Mouse (Mus musculus): ENCODE measurements around the gene Akap13. TPM values are rescaled to one million over a fixed set of nuclear protein-coding genes. Genes with fewer than 3 reads are reported as not detected.

Gene Akap13
- polyA plus RNA-seq, 1 experiment from 2014 or later, result 24.9 TPM

- Histone ChIP-seq H3K27ac (no peak overlapping the region), H3K36me3 (replicated peaks) (peaks cover 28% of the 10 kb centered on the region), H3K27me3 (ENCODE audit: poor library complexity, severe bottlenecking) (no peaks in the 10 kb centered on the region), H3K4me3 (no peak overlapping the region), H3K9me3 (no peaks in the 10 kb centered on the region), H3K4me1 (peaks cover 16% of the 10 kb centered on the region; the same call in 1 of the 2 replicates)
- no peak for DNase-seq (ENCODE audit: extremely low spot score, low spot score)
- 89% methylated on average over 6 of the region's 6 CpGs for WGBS
Measured at GRCm38 (mm10) chr7:75577353-75577752, 122.0 kb downstream of the Akap13 start.

GRCm38 (mm10) chr7:75578647-75579046, 123.3 kb downstream of the Akap13 start:
- Histone ChIP-seq H3K27ac (no peak overlapping the region), H3K9me3 (no peaks in the 10 kb centered on the region), H3K36me3 (replicated peaks) (peaks cover 28% of the 10 kb centered on the region), H3K4me3 (no peak overlapping the region), H3K4me1 (peaks cover 16% of the 10 kb centered on the region; the same call in 1 of the 2 replicates), H3K27me3 (ENCODE audit: poor library complexity, severe bottlenecking) (no peaks in the 10 kb centered on the region)
- WGBS, result 92% methylated on average over 4 of the region's 4 CpGs
- no peak for DNase-seq (ENCODE audit: extremely low spot score, low spot score)

- Histone ChIP-seq H3K9me3 (no peaks in the 10 kb centered on the region), H3K36me3 (replicated peaks) (peaks cover 34% of the 10 kb centered on the region), H3K4me1 (no peaks in the 10 kb centered on the region), H3K4me3 (no peak overlapping the region), H3K27me3 (ENCODE audit: poor library complexity, severe bottlenecking) (no peaks in the 10 kb centered on the region), H3K27ac (no peak overlapping the region)
- 94% methylated on average over 4 of the region's 4 CpGs for WGBS
- no peak for DNase-seq (ENCODE audit: extremely low spot score, low spot score)
Measured at GRCm38 (mm10) chr7:75582091-75582490, 126.8 kb downstream of the Akap13 start.

- no peak for DNase-seq (ENCODE audit: extremely low spot score, low spot score)
- H3K27me3 ChIP-seq (ENCODE audit: poor library complexity, severe bottlenecking), result no peaks in the 10 kb centered on the region
- 84% methylated on average over 2 of the region's 2 CpGs for WGBS
- H3K4me1 ChIP-seq, result no peaks in the 10 kb centered on the region
- H3K4me3 ChIP-seq, result no peak overlapping the region
- H3K36me3 ChIP-seq (replicated peaks), result peaks cover 42% of the 10 kb centered on the region
- H3K9me3 ChIP-seq, result no peaks in the 10 kb centered on the region
- no peak overlapping the region for H3K27ac ChIP-seq
Measured at GRCm38 (mm10) chr7:75584100-75584499, 128.8 kb downstream of the Akap13 start.

- peaks cover 41% of the 10 kb centered on the region for H3K36me3 ChIP-seq (replicated peaks)
- no peaks in the 10 kb centered on the region for H3K9me3 ChIP-seq
- H3K4me1 ChIP-seq, result no peaks in the 10 kb centered on the region
- DNase-seq (ENCODE audit: extremely low spot score, low spot score), result no peak
- H3K27ac ChIP-seq, result no peak overlapping the region
- no peaks in the 10 kb centered on the region for H3K27me3 ChIP-seq (ENCODE audit: poor library complexity, severe bottlenecking)
- no peak overlapping the region for H3K4me3 ChIP-seq
- WGBS, result 91% methylated on average over 6 of the region's 6 CpGs
Measured at GRCm38 (mm10) chr7:75585409-75585808, 130.1 kb downstream of the Akap13 start.

GRCm38 (mm10) chr7:75586113-75586512, 130.8 kb downstream of the Akap13 start:
- H3K36me3 ChIP-seq (replicated peaks), result peaks cover 35% of the 10 kb centered on the region
- WGBS, result 79% methylated on average over 14 of the region's 14 CpGs
- H3K4me1 ChIP-seq, result no peaks in the 10 kb centered on the region
- no peak for DNase-seq (ENCODE audit: extremely low spot score, low spot score)
- H3K4me3 ChIP-seq, result no peak overlapping the region
- peak overlapping the region; percentile 35; the same call in 1 of the 2 replicates for H3K27ac ChIP-seq
- no peaks in the 10 kb centered on the region for H3K9me3 ChIP-seq
- H3K27me3 ChIP-seq (ENCODE audit: poor library complexity, severe bottlenecking), result no peaks in the 10 kb centered on the region

- no peaks in the 10 kb centered on the region for H3K9me3 ChIP-seq
- no peak for DNase-seq (ENCODE audit: extremely low spot score, low spot score)
- no peaks in the 10 kb centered on the region for H3K27me3 ChIP-seq (ENCODE audit: poor library complexity, severe bottlenecking)
- no peak overlapping the region for H3K4me3 ChIP-seq
- no peaks in the 10 kb centered on the region for H3K4me1 ChIP-seq
- H3K36me3 ChIP-seq (replicated peaks), result peaks cover 23% of the 10 kb centered on the region
- no peak overlapping the region for H3K27ac ChIP-seq
- 90% methylated on average over 5 of the region's 5 CpGs for WGBS
Measured at GRCm38 (mm10) chr7:75587727-75588126, 132.4 kb downstream of the Akap13 start.

GRCm38 (mm10) chr7:75589304-75589973, 134.1 kb downstream of the Akap13 start:
- 95% methylated on average over 8 of the region's 8 CpGs for WGBS
- Histone ChIP-seq H3K4me3 (no peak overlapping the region), H3K36me3 (replicated peaks) (peaks cover 23% of the 10 kb centered on the region), H3K27ac (no peak overlapping the region), H3K4me1 (no peaks in the 10 kb centered on the region), H3K27me3 (ENCODE audit: poor library complexity, severe bottlenecking) (no peaks in the 10 kb centered on the region), H3K9me3 (no peaks in the 10 kb centered on the region)
- DNase-seq (ENCODE audit: extremely low spot score, low spot score), result no peak

- Histone ChIP-seq H3K9me3 (no peaks in the 10 kb centered on the region), H3K27me3 (ENCODE audit: poor library complexity, severe bottlenecking) (no peaks in the 10 kb centered on the region), H3K27ac (no peak overlapping the region), H3K36me3 (replicated peaks) (peaks cover 18% of the 10 kb centered on the region), H3K4me3 (no peak overlapping the region), H3K4me1 (no peaks in the 10 kb centered on the region)
- WGBS, result 89% methylated on average over 1 of the region's 1 CpGs
- no peak for DNase-seq (ENCODE audit: extremely low spot score, low spot score)
Measured at GRCm38 (mm10) chr7:75591961-75592360, 136.6 kb downstream of the Akap13 start.

- H3K9me3 ChIP-seq, result no peaks in the 10 kb centered on the region
- no peak overlapping the region for H3K27ac ChIP-seq
- 75% methylated on average over 5 of the region's 5 CpGs for WGBS
- no peak for DNase-seq (ENCODE audit: extremely low spot score, low spot score)
- H3K4me3 ChIP-seq, result no peak overlapping the region
- 0 out of 2 replicates have a peak, but pooled peaks cover 2% of the 10 kb centered on the region for H3K36me3 ChIP-seq (replicated peaks)
- H3K27me3 ChIP-seq (ENCODE audit: poor library complexity, severe bottlenecking), result no peaks in the 10 kb centered on the region
- H3K4me1 ChIP-seq, result no peaks in the 10 kb centered on the region
Measured at GRCm38 (mm10) chr7:75594801-75595200, 139.5 kb downstream of the Akap13 start.

GRCm38 (mm10) chr7:75595268-75595667, 139.9 kb downstream of the Akap13 start:
- Histone ChIP-seq H3K27ac (no peak overlapping the region), H3K27me3 (ENCODE audit: poor library complexity, severe bottlenecking) (no peaks in the 10 kb centered on the region), H3K4me1 (no peaks in the 10 kb centered on the region), H3K4me3 (no peak overlapping the region), H3K9me3 (no peaks in the 10 kb centered on the region), H3K36me3 (replicated peaks) (0 out of 2 replicates have a peak, but pooled peaks cover 2% of the 10 kb centered on the region)
- DNase-seq (ENCODE audit: extremely low spot score, low spot score), result no peak

GRCm38 (mm10) chr7:75596058-75596748, 140.9 kb downstream of the Akap13 start:
- Histone ChIP-seq H3K27ac (no peak overlapping the region), H3K27me3 (ENCODE audit: poor library complexity, severe bottlenecking) (no peaks in the 10 kb centered on the region), H3K36me3 (replicated peaks) (no peaks in the 10 kb centered on the region), H3K9me3 (no peaks in the 10 kb centered on the region), H3K4me3 (no peak overlapping the region), H3K4me1 (no peaks in the 10 kb centered on the region)
- DNase-seq (ENCODE audit: extremely low spot score, low spot score), result no peak
- 84% methylated on average over 6 of the region's 6 CpGs for WGBS

- H3K27ac ChIP-seq, result no peak overlapping the region
- H3K4me3 ChIP-seq, result no peak overlapping the region
- 88% methylated on average over 2 of the region's 2 CpGs for WGBS
- no peaks in the 10 kb centered on the region for H3K27me3 ChIP-seq (ENCODE audit: poor library complexity, severe bottlenecking)
- no peaks in the 10 kb centered on the region for H3K4me1 ChIP-seq
- H3K36me3 ChIP-seq (replicated peaks), result 0 out of 2 replicates have a peak, but pooled peaks cover under 1% of the 10 kb centered on the region
- H3K9me3 ChIP-seq, result no peaks in the 10 kb centered on the region
- no peak for DNase-seq (ENCODE audit: extremely low spot score, low spot score)
Measured at GRCm38 (mm10) chr7:75597840-75598239, 142.5 kb downstream of the Akap13 start.
